Mouse (Mus musculus): ENCODE data around the gene Qtrt1.
A peak's percentile ranks its signal among the peaks of the same experiment; 100 is the strongest.

The Qtrt1 gene

DNA sequence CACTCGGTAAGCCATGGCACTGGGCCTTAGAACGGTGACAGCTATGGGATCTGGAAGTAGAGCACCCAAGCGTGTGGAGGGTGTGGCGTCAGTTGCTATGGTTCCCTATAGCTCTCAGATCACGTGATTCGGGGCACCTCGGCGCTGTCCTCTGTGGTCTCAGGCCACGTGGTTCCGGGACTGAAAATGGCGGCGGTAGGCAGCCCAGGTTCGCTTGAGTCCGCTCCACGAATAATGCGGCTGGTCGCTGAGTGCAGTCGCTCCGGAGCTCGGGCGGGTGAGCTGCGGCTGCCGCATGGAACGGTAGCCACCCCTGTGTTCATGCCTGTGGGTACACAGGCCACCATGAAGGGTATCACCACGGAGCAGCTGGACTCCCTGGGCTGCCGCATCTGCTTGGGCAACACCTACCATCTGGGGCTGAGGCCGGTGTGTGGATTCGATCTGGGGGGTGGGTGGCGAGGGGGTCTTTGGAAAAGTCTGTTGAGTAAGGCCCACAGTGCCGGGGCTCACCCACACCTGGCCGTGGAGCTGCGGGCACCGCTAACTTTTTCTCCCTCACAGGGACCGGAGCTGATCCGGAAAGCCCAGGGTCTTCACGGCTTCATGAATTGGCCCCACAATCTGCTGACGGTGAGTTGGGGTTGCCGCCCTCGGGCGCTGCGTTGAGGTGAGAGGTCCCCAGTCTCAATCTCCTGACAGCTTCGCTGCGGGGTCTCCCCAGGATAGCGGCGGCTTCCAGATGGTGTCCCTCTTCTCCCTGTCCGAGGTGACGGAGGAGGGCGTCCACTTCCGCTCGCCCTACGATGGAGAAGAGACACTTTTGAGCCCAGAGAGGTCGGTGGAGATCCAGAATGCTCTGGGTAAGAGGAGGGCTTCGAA is at the start of gene Qtrt1:
Gene Qtrt1, plus strand, starts transcription at position 169 of the 882 bp plus-strand sequence.
- peak; percentile 78 for DNase-seq

- DNase-seq: peak; percentile 73
Measured at GRCm38 (mm10) chr9:21366541-21367220, 45.0 kb upstream of the Qtrt1 start.

DNA sequence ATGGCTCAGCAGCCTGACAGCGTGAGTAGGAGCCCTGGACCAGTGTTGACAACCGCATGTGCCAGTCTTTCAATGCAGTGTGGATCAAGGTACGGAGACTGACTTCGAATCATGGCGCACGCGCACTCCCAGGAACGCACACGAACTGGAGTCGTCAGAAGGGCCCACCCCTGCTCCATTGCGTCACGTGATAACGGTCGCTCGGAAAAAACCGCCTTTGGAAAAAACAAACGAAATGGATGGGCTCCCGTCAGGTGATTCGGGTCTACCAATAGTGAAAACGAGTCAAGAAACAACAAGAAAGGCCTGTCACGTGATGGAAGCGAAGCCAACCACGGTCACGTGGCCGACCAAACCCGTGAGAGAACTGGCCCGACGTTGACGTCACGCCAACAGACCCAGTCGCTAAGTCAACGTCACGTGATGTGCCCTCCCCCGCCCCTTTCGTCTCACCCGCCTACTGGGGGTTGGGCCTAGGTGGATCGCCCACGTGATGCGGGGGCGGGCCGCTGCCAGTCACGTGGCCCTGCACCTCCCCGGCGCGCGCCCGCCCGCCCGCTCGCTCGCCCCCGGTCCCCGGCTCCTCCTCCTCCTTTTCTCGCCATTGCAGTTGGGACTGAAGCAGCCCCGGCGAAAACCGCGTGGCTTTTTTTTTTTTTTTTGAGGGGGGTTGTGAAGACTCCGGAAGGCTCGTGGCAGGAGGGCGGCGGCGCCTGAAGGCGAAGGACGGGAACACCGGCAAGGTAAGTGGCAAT is 44.1 kb upstream of the Qtrt1 start, which contains the start of gene Ilf3:
Gene Ilf3, plus strand, starts transcription at position 515 of the 755 bp plus-strand sequence.
- DNase-seq: peak; percentile 100

GRCm38 (mm10) chr9:21368131-21368584 is 43.5 kb upstream of the Qtrt1 start:
- peak; percentile 71 for DNase-seq

- DNase-seq: peak; percentile 27
Measured at GRCm38 (mm10) chr9:21369080-21369479, 42.6 kb upstream of the Qtrt1 start.

GRCm38 (mm10) chr9:21370876-21371275 is 40.8 kb upstream of the Qtrt1 start:
- DNase-seq: no peak

DNA sequence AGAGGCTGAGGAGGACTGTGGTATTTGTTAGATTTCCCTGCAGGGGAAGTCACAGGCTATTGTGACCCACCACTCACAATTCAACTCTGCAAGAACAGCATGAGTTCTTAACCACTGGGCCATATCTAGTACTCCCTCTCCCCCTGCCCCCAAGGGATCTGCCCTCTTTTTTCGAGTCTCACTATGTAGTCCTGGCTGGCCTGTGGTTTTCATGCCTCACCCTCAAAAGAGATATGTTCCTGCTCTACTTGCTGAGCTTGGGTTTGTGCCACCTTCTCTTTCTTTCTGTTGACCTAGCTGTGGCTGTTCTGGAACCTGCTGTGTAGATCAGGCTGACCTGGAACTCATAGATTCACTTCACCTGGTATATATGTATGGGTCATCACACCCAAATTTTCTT is 39.1 kb upstream of the Qtrt1 start:
- no peak for DNase-seq

GRCm38 (mm10) chr9:21379195-21379594 is 32.4 kb upstream of the Qtrt1 start:
- DNase-seq: no peak

DNA sequence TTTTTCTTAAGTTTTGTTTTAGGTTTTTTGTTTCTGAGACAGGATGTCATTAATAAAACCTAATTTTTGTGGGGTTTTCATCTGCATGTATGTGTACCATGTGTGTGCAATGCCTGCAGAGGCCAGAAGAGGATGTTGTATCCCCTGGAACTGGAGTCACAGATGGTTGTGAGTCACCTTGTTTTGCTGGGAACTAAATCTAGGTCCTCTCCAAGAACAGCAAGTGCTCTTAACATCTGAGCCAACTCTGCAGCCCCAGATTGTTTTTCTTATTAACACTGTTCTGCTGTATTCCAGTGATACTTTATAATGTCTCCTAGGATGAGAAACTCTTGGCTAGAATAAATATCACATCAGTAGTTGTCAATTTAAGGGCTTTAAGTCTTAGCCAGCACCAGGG is 30.8 kb upstream of the Qtrt1 start:
- DNase-seq: no peak

DNA sequence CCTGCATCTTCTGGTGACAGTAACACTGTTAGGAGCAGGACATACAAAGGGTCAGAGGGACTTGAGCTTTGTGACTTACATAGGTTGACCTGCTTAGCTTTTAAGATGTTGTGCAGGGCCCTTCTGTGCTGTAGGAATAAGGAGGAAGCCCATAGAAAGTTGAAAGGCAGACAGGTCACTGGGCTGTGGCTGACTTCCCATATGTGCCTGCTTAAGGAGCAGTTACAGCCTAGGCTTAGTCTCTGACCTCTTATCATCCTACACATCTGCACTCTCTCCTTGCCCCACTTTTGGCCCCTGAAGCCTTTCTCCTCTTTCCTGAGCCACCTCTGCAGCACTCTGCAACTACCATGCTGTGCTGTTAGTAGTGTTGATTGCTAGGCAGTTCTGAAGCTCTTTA is 27.7 kb upstream of the Qtrt1 start:
- no peak for DNase-seq

DNA sequence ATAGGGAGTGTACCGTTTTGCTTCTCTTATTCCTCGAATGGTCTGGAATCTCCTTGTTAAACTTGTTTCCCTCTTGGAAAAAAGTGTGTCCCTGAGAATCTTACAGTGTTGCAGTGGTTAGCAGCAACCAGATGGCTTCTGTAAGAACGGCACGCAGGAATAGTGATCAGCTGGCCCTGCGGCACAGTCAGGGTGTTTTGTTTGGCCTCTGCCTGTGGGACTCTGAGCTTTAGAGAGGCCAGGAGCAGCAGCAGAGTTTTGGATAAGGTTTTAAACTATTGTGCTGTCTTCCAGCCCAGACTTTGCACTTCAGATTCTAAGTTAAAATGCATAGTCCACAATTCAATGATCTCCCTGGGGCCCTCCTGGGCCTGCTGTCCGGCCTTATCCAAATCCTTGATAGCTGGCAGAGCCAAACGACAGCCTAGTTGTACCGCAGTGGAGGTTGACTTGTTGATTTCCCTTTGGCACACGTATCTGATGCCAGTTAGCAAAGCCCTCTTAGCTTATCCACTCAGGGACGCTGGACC is 18.9 kb upstream of the Qtrt1 start:
- no peak for DNase-seq

- DNase-seq: no peak
Measured at GRCm38 (mm10) chr9:21395692-21396091, 15.9 kb upstream of the Qtrt1 start.

DNA sequence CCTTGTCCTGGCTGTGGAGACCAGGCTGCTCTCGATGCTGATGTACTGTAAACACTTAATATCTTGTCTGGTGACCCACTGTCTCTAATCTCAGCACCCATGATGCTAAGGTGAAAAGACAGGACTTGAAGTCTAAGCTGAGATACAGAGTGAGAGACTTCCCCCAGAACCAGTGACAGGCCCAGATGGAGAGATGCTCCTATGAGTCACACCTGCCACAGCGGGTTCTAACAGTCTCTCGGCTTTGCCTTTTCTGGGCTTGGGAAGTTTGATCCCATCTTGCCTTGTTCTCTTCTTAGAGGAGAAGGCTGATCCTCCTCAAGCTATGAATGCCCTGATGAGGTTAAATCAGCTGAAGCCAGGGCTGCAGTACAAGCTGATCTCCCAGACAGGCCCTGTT is 14.5 kb upstream of the Qtrt1 start:
- DNase-seq: no peak

- DNase-seq: no peak
Measured at GRCm38 (mm10) chr9:21401042-21401441, 10.6 kb upstream of the Qtrt1 start.

DNA sequence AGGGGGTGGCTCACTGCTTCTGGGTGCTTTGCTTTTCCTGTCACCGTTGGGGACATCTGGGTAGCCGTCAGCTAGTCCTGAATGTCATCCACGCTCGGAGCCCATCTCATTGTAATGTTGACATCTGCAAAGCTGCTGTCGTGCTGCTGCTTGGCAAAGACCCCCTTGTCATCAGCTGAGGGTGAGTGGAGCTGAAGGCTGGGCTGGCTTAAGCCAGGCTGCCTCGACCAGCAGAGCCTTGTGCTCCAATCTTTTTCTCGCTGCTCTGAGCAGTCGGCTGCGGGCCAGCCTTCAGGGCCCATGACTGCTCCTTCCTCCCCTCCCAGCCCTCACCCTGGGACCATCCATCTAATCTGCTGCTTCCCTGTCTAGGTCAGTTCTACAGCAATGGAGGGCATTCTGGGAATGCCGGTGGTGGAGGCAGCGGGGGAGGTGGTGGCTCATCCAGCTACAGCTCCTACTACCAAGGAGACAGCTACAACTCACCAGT is 8.8 kb upstream of the Qtrt1 start:
- DNase-seq: no peak

DNA sequence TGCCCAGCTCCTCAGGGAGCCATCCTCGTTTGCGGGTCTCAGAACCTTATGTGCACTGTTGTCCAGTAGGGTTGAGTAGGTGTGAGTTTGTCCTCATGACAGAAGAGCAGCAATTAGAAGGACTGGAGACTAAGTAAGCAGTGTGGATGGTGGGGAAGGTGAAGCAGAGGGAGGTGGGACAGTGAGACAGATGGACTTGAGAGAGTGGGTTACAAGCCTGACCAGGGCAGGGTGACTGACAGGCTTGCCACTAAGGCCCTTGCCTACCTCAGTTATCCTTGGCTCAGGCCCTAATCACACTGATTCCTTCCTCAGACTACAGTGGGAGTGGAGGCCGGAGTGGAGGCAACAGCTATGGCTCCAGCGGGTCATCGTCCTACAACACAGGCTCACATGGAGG is 7.9 kb upstream of the Qtrt1 start:
- no peak for DNase-seq

DNA sequence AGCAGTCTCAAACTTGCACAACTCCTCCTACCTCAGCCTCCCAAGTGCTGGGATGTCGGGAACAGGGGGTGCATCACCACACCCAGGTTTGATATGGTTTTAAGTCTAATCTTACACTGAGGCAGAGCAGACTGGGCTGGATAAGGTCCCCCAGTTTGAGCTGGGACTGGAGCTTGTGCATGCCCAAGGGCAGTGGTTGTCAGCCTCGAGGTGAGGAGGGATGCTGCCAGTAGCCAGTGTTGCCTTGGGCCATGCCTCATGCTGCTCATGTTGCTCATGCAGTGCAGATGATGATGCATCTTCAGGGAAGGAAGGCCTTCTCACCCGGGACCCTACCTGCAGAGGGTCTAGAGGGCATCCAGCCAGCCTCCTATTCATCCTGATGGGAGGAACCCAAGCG is 6.1 kb upstream of the Qtrt1 start:
- DNase-seq: no peak

- DNase-seq: no peak
Measured at GRCm38 (mm10) chr9:21407951-21408350, 3.7 kb upstream of the Qtrt1 start.

- no peak for DNase-seq
Measured at GRCm38 (mm10) chr9:21408624-21409023, 3.0 kb upstream of the Qtrt1 start.

- peak; percentile 84 for DNase-seq
Measured at GRCm38 (mm10) chr9:21409592-21410317, 1.9 kb upstream of the Qtrt1 start.

DNA sequence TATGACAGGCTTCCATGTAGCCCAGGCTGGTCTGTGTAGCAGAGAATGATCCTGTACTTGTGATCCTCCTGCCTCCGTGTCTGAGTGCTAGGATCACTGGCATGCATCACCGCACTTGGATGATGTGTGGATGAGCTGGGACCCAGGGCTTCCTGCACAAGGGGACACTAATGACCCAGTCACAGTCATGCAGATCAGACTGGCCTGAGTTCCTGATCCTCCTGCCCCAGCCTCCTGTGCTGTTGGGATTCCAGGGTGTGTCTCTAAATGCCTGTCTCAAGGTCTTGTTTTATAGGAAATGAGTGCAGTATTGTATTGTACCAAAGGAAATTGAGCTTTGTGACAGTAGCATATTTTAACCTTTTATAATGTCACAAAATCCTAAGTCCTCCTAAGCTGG is 6.2 kb downstream of the Qtrt1 start:
- DNase-seq: no peak

DNA sequence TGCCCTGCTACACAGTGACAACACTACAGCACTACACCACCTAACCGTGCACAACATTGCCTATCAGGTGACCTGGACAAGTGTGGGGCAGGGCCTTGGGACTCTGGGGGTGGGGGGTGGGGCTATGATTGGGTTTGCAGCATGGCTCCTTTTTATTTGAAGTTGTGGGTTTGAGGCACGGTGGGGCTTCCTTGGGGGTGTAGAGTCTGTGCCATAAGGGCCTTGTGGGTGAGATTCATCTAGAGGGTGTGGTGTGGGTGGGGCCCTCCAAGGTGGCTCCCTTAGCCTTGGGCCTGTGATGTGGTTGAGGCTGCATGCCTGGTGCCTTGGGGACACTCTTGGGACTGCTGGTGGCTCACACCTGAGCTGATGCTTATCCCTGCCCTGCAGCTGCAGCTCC is 8.0 kb downstream of the Qtrt1 start:
- DNase-seq: no peak
